Mouse (Mus musculus): ENCODE measurements at regions not wholly inside any gene's neighbourhood (a gene's known extent, or its start where the extent isn't known, plus 50 kb on each side); places are given as distances from the start of the nearest gene placed in this dataset.

GRCm38 (mm10) chr2:46370949-46371348, 1253.8 kb upstream of the Zeb2 start (continued):
- TF ChIP-seq JUND (IDR thresholded peaks at IDR 0.05; ENCODE audit: low read depth, low read length) (0 out of 2 replicates have a peak, but pooled peaks have one; percentile 67), ELF1 (IDR thresholded peaks at IDR 0.05; ENCODE audit: low read depth, low read length) (no peak), MXI1 (IDR thresholded peaks at IDR 0.05; ENCODE audit: low read depth, low read length) (peak; percentile 48; the same call in 1 of the 2 replicates), GATA1 (IDR thresholded peaks at IDR 0.05; ENCODE audit: low read depth, low read length) (peak; percentile 97), TAL1 (IDR thresholded peaks at IDR 0.05; ENCODE audit: low read length) (peak; percentile 94), MYC (IDR thresholded peaks at IDR 0.05; ENCODE audit: low read depth, low read length) (peak; percentile 86), TBP (IDR thresholded peaks at IDR 0.05; ENCODE audit: low read depth, low read length) (peak; percentile 44; the same call in 1 of the 2 replicates), RAD21 (IDR thresholded peaks at IDR 0.05; ENCODE audit: low read depth, low read length) (no peak), NELFE (IDR thresholded peaks at IDR 0.05; ENCODE audit: low read depth, low read length) (no peak), E2F4 (IDR thresholded peaks at IDR 0.05; ENCODE audit: borderline replicate concordance, low read depth, low read length) (no peak), MAX (IDR thresholded peaks at IDR 0.05; ENCODE audit: low read length) (peak; percentile 56), NRF1 (IDR thresholded peaks at IDR 0.05; ENCODE audit: insufficient read depth, low read depth, low read length, poor library complexity, severe bottlenecking) (no peak), POLR2AphosphoS2 (IDR thresholded peaks at IDR 0.05; ENCODE audit: low read length) (no peak), CHD1 (IDR thresholded peaks at IDR 0.05; ENCODE audit: low read depth, low read length) (no peak), ETS1 (IDR thresholded peaks at IDR 0.05; ENCODE audit: low read depth, low read length) (peak; percentile 87), USF1 (IDR thresholded peaks at IDR 0.05; ENCODE audit: low read depth, low read length) (no peak), MYB (IDR thresholded peaks at IDR 0.05; ENCODE audit: low read depth, low read length) (peak; percentile 78), RCOR1 (IDR thresholded peaks at IDR 0.05; ENCODE audit: low read depth, low read length) (peak; percentile 95), POLR2AphosphoS5 (IDR thresholded peaks at IDR 0.05; ENCODE audit: borderline replicate concordance, low read depth, low read length) (no peak), HCFC1 (IDR thresholded peaks at IDR 0.05; ENCODE audit: low read depth, low read length) (no peak), CTCF (IDR thresholded peaks at IDR 0.05 in 2 of 3, conservative IDR thresholded peaks at IDR 0.05 in 1 of 3; ENCODE audit: control insufficient read depth in 1 of 3, insufficient read depth in 1 of 3, low read depth in 2 of 3, low read length in 3 of 3, poor library complexity in 1 of 3, severe bottlenecking in 1 of 3) (no peak), SMC3 (IDR thresholded peaks at IDR 0.05; ENCODE audit: low read depth, low read length) (no peak), SIN3A (IDR thresholded peaks at IDR 0.05; ENCODE audit: low read length) (peak; percentile 55; the same call in 1 of the 2 replicates)

GRCm38 (mm10) chr2:46368882-46369281, 1251.7 kb upstream of the Zeb2 start:
- Histone ChIP-seq H3K27me3 (ENCODE audit: control insufficient read depth in 1 of 2, insufficient read depth in 2 of 2, low read length in 2 of 2) (no peaks in the 10 kb centered on the region), H3K4me1 (ENCODE audit: control insufficient read depth in 1 of 2, insufficient read depth in 2 of 2, low read length in 2 of 2) (peaks cover 0 to 18% of the 10 kb centered on the region in 2 experiments; a peak in 2 of 4 replicates), H3K9ac (ENCODE audit: control insufficient read depth, low read depth, low read length, poor library complexity, severe bottlenecking) (no peak overlapping the region), H3K27ac (ENCODE audit: control insufficient read depth, low read depth, low read length) (no peak overlapping the region), H3K4me3 (ENCODE audit: control insufficient read depth in 1 of 2, insufficient read depth in 1 of 2, low read depth in 2 of 2, low read length in 2 of 2) (no peak overlapping the region), H3K9me3 (replicated peaks; ENCODE audit: insufficient read depth, low read length) (no peaks in the 10 kb centered on the region), H3K36me3 (ENCODE audit: control insufficient read depth in 1 of 2, insufficient read depth in 2 of 2, low read length in 2 of 2) (peaks cover 0 to 24% of the 10 kb centered on the region in 2 experiments; a peak in 2 of 4 replicates), H3K79me2 (ENCODE audit: control insufficient read depth, insufficient read depth, low read length, poor library complexity) (no peaks in the 10 kb centered on the region)
- no peak for TF ChIP-seq ELF1 (IDR thresholded peaks at IDR 0.05; ENCODE audit: low read depth, low read length)
- no peak for TF ChIP-seq MYB (IDR thresholded peaks at IDR 0.05; ENCODE audit: low read depth, low read length)
- TF ChIP-seq RCOR1 (IDR thresholded peaks at IDR 0.05; ENCODE audit: low read depth, low read length) = no peak
- no peak for TF ChIP-seq SMC3 (IDR thresholded peaks at IDR 0.05; ENCODE audit: low read depth, low read length)
- DNase-seq (ENCODE audit: low read depth, low spot score) = no peak
